Comparison of ENCODE assay signal across 8 mouse cellular contexts in genomic region chr13:42050880-42051201, GRCm38 (mm10). TPM values are rescaled to one million over a fixed set of nuclear protein-coding genes. Genes with fewer than 3 reads are reported as not detected.
DNase-seq lines count a peak whose midpoint lies in the region; ATAC-seq and TF ChIP-seq lines count a peak whose summit lies in the region.

No protein-coding gene starts in this region.

- under 1% methylated on average over 10 of the region's 10 CpGs for WGBS in heart, adult 2 months
- WGBS in liver, embryonic 12.5 days (ENCODE audit: insufficient replicate concordance): under 1% methylated on average over 10 of the region's 10 CpGs

- intact Hi-C loops in heart, adult 2 months (cut with DNase I): loop anchor here (5.0 to 10.0 kb wide), 4 partner anchors 51 to 534 kb away; no protein-coding TSS in a partner anchor
- intact Hi-C loops in left cerebral cortex, postnatal 14 days (cut with DNase I): loop anchor here (5.0 to 10.0 kb wide), 5 partner anchors 51 to 406 kb away; no protein-coding TSS in a partner anchor

- H3K27ac ChIP-seq in heart, adult 2 months: peak overlapping the region; percentile 93
- peak overlapping the region; percentile 80 for H3K27ac ChIP-seq in testis, adult 2 months (ENCODE audit: control insufficient read depth, insufficient read depth, low read depth, low read length)
- H3K27ac ChIP-seq in liver, embryonic 12.5 days: peak overlapping the region; percentile 88

- peak overlapping the region; percentile 98 for H3K4me2 ChIP-seq in liver, embryonic 12.5 days

- no peak for TF ChIP-seq POLR2A in heart, adult 2 months (IDR thresholded peaks at IDR 0.05; ENCODE audit: insufficient read depth, low read depth, low read length)
- TF ChIP-seq POLR2A in testis, adult 2 months (IDR thresholded peaks at IDR 0.05; ENCODE audit: control insufficient read depth, low read depth, low read length): no peak

- peak overlapping the region; percentile 78 for H3K9ac ChIP-seq in heart, adult 2 months (ENCODE audit: low read depth, low read length)
- peak overlapping the region; percentile 75 for H3K9ac ChIP-seq in liver, embryonic 12.5 days

- DNase-seq in heart, adult 2 months: no peak
- DNase-seq in heart, adult 18-20 months: no peak
- DNase-seq in testis, postnatal 10 days (ENCODE audit: low spot score): no peak
- DNase-seq in urinary bladder, postnatal 10 days (ENCODE audit: low spot score): no peak
- no peak for DNase-seq in adrenal gland, postnatal 10 days
- no peak for DNase-seq in left cerebral cortex, postnatal 14 days (ENCODE audit: low spot score in 2 of 2)

- H3K4me3 ChIP-seq in heart, adult 2 months: peak overlapping the region; percentile 57
- H3K4me3 ChIP-seq in testis, adult 2 months (ENCODE audit: control insufficient read depth, low read depth, low read length): peak overlapping the region; percentile 80
- peak overlapping the region; percentile 91 for H3K4me3 ChIP-seq in liver, embryonic 12.5 days

- H3K4me1 ChIP-seq in heart, adult 2 months (ENCODE audit: control insufficient read depth, insufficient read depth, low read length): peaks cover 6% of the 10 kb centered on the region
- peaks cover 20% of the 10 kb centered on the region for H3K4me1 ChIP-seq in testis, adult 2 months (ENCODE audit: control insufficient read depth, insufficient read depth, low read length)
- H3K4me1 ChIP-seq in liver, embryonic 12.5 days: peaks cover 37% of the 10 kb centered on the region

- H3K79me2 ChIP-seq in heart, adult 2 months (replicated peaks; ENCODE audit: control insufficient read depth, insufficient read depth, low read length): no peaks in the 10 kb centered on the region

- no peak for ATAC-seq in liver, embryonic 12.5 days

- H3K27me3 ChIP-seq in heart, adult 2 months (ENCODE audit: control insufficient read depth, insufficient read depth, low read length): no peaks in the 10 kb centered on the region
- no peaks in the 10 kb centered on the region for H3K27me3 ChIP-seq in testis, adult 2 months (ENCODE audit: control insufficient read depth, insufficient read depth, low read length)
- no peaks in the 10 kb centered on the region; the same call in 1 of the 2 replicates for H3K27me3 ChIP-seq in liver, embryonic 12.5 days (replicated peaks)

- TF ChIP-seq CTCF in heart, adult 2 months (IDR thresholded peaks at IDR 0.05): no peak
- TF ChIP-seq CTCF in testis, adult 2 months (IDR thresholded peaks at IDR 0.05; ENCODE audit: control insufficient read depth, insufficient read depth, insufficient replicate concordance, low read depth, low read length): no peak

- no peak for TF ChIP-seq EP300 in heart, adult 2 months (IDR thresholded peaks at IDR 0.05; ENCODE audit: insufficient read depth, low read depth, low read length)

- no peaks in the 10 kb centered on the region for H3K9me3 ChIP-seq in liver, embryonic 12.5 days (replicated peaks)

- peaks cover 6% of the 10 kb centered on the region; the same call in 1 of the 2 replicates for H3K36me3 ChIP-seq in heart, adult 2 months (ENCODE audit: control insufficient read depth, insufficient read depth, low read length)
- H3K36me3 ChIP-seq in testis, adult 2 months (ENCODE audit: control insufficient read depth, insufficient read depth, low read length): no peaks in the 10 kb centered on the region
- peaks cover 7% of the 10 kb centered on the region; the same call in 1 of the 2 replicates for H3K36me3 ChIP-seq in liver, embryonic 12.5 days

RNA-seq across cellular contexts. Expression of gene Hivep1, which starts 1.0 kb away (rescaled TPM):
- total RNA-seq in heart, adult 2 months (2021): 10 to 100 TPM; 22.1 to 23.2 TPM
- polyA plus RNA-seq in heart, adult 2 months (2012; rRNA removed): 16.8 and 21.1 TPM in 2 replicates
- 10 to 100 TPM; 23.8 to 25.9 TPM for total RNA-seq in heart, adult 18-20 months (2021)
- 16.7 and 18.3 TPM in 2 replicates for polyA plus RNA-seq in testis, adult 2 months (2012; rRNA removed)
- polyA plus RNA-seq in liver, embryonic 12.5 days (2016; fragmentation: Nextera tagmentation; extraction: Ambion mirVana): 4.4 and 4.6 TPM in 2 replicates
- total RNA-seq in adrenal gland, postnatal 10 days (2021): 10 to 100 TPM; 21.0 to 24.3 TPM
- total RNA-seq in left cerebral cortex, postnatal 14 days (2021): 10 to 100 TPM; 53.9 TPM
